Mouse (Mus musculus) retina, postnatal 7 days (tissue): ENCODE data around the gene Aif1l.
"Not testable (repeated sequence)": the region's sequence is repeated elsewhere in the genome, so short reads cannot be mapped to it uniquely, and the experiment has no call there.

Source experiments
- DNase-seq: peaks from one replicate; pipeline ENCODE4 v3.0.0-alpha.2; 2012; ENCODE audit warnings: low read depth, low spot score

Gene Aif1l

GRCm38 (mm10) chr2:31950058-31950871 lies at the start of gene Aif1l:
Gene Aif1l, plus strand, starts transcription at chr2:31950139.
- peak; percentile 53 for DNase-seq

GRCm38 (mm10) chr2:31900932-31901331 lies 49.0 kb upstream of the Aif1l start:
- no peak for DNase-seq

GRCm38 (mm10) chr2:31901659-31902362 lies 48.1 kb upstream of the Aif1l start:
- DNase-seq: no peak

- DNase-seq: no peak
Observed at GRCm38 (mm10) chr2:31904089-31904488, 45.9 kb upstream of the Aif1l start.

- no peak for DNase-seq
Observed at GRCm38 (mm10) chr2:31904622-31905021, 45.3 kb upstream of the Aif1l start.

- no peak for DNase-seq
Observed at GRCm38 (mm10) chr2:31905682-31906081, 44.3 kb upstream of the Aif1l start.

GRCm38 (mm10) chr2:31906407-31906806 lies 43.5 kb upstream of the Aif1l start:
- DNase-seq: no peak

GRCm38 (mm10) chr2:31912575-31912974 lies 37.4 kb upstream of the Aif1l start:
- DNase-seq: peak; percentile 16

GRCm38 (mm10) chr2:31914213-31914612 lies 35.7 kb upstream of the Aif1l start:
- not testable (repeated sequence) for DNase-seq

GRCm38 (mm10) chr2:31915112-31915511 lies 34.8 kb upstream of the Aif1l start:
- DNase-seq: peak; percentile 69

GRCm38 (mm10) chr2:31917636-31918035 lies 32.3 kb upstream of the Aif1l start:
- DNase-seq: peak; percentile 9

GRCm38 (mm10) chr2:31923645-31924044 lies 26.3 kb upstream of the Aif1l start:
- no peak for DNase-seq

GRCm38 (mm10) chr2:31924811-31925210 lies 25.1 kb upstream of the Aif1l start:
- DNase-seq: no peak

- DNase-seq: no peak
Observed at GRCm38 (mm10) chr2:31925936-31926335, 24.0 kb upstream of the Aif1l start.

GRCm38 (mm10) chr2:31929664-31930063 lies 20.3 kb upstream of the Aif1l start:
- DNase-seq: no peak

GRCm38 (mm10) chr2:31934551-31934950 lies 15.4 kb upstream of the Aif1l start:
- DNase-seq: no peak

GRCm38 (mm10) chr2:31935054-31935453 lies 14.9 kb upstream of the Aif1l start:
- DNase-seq: no peak

- DNase-seq: no peak
Observed at GRCm38 (mm10) chr2:31938298-31938697, 11.6 kb upstream of the Aif1l start.

- no peak for DNase-seq
Observed at GRCm38 (mm10) chr2:31943011-31943410, 6.9 kb upstream of the Aif1l start.

- DNase-seq: no peak
Observed at GRCm38 (mm10) chr2:31945580-31945979, 4.4 kb upstream of the Aif1l start.

GRCm38 (mm10) chr2:31948392-31948791 lies 1.5 kb upstream of the Aif1l start:
- DNase-seq: no peak

- no peak for DNase-seq
Observed at GRCm38 (mm10) chr2:31948801-31949200, 1.1 kb upstream of the Aif1l start.

GRCm38 (mm10) chr2:31950966-31951365 lies 1.0 kb downstream of the Aif1l start:
- no peak for DNase-seq
